Mouse (Mus musculus) urinary bladder, postnatal 10 days (tissue): ENCODE measurements around the gene Usp19.

ENCODE experiments used
- DNase-seq: peaks from one replicate; pipeline ENCODE4 v3.0.0; 2022; ENCODE audit warnings: low spot score

Usp19 gene

DNA sequence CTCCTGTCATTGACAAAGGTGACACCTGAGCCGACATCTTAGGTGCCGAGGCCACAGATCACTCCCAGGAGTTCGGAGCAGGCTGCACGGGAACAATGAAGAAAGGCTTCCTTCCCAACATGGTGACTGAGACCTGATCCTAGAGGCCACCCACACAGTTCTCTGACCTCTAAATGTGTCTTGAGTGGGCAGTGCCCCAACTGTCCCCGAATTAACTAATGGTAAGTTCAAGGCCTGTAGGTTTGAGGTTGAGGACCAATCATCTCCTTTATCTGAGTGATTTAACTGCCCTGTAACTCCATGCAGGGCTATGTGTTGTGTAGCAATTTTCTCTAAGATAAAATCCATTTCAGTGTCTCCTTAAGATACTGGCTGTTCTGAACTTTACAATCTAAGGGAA is 21.0 kb upstream of the Usp19 start:
- DNase-seq, result no peak

DNA sequence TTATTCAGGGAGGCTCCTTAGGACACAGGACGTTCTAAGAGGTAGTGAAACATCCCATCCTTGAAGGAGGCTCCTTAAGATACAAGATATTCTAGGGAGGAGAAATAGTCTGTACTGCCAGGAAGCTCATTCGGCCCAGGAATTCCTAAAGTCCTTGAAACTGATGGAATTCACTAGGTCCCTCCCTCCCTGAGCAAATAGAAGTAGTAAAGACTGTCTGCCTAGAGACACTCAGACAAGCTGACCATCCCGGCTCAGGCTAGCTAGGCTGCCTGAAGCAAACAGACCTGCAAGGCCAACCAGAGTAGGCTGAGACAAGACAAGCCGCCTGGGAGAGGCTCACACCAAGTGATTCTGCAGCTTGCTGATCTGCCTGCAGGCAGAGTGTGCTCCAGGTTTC is 20.6 kb upstream of the Usp19 start:
- no peak for DNase-seq

DNA sequence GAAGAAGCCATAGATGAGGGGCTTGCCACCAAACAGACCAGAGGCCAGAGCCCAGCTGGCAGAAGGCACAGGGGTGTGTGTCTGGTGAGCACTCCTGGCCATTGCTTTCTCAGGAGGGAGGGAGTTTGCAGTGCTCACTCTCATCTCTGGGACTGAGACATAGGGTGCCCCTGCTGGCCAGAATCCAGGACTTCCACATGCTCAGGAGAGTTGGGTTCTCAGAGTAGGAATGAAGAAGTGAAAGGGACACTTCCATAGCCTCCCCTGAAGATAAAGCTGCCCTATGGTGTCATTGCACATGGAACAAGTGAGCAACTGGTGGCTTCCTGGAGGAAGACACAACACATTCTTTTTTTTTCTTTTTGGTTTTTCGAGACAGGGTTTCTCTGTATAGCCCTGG is 15.9 kb upstream of the Usp19 start:
- no peak for DNase-seq

DNA sequence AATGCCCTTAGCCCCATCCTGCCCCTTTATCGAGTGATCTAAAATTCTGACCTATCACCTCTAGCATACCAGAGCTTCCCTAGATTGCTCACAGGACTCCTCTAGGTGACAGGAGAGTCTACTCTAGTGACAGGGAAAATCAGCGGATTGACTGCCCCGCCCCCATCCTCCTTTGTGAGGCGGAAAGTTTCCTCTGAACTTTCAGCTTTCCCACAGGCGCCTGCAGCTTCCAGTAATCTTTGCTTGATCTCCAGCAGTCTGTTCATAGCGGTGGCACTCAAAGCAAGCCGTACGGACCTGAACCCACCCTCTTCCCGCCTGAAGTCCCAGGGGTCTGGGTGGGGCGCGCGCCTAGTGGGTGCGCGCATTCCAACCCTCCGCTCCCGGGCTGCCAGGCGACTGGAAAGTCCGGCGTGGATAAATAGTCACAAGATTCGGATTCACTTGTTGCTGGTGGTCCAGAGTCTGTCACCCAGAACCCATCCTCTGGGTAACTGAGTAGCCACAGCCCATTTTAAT is 11.7 kb upstream of the Usp19 start:
- DNase-seq, result no peak

DNA sequence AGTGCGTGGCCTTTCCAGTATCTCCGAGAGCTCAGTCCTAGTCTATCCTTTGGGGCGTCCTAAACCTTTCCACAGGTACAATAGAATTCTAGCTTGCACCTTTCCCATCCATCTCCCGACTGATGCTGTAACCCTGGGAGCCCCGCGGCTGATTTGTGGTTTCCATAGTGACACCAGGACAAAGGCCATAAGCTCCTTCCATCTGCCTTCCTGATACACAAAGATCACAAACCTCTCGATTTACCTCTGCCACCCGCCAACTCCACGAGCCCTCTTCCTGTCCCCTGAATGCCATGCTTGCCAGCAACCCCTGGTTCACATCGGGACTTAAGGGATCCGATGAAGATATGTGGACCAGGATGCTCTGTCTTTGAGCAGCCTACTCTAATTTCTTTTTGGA is 11.2 kb upstream of the Usp19 start:
- DNase-seq, result no peak

DNA sequence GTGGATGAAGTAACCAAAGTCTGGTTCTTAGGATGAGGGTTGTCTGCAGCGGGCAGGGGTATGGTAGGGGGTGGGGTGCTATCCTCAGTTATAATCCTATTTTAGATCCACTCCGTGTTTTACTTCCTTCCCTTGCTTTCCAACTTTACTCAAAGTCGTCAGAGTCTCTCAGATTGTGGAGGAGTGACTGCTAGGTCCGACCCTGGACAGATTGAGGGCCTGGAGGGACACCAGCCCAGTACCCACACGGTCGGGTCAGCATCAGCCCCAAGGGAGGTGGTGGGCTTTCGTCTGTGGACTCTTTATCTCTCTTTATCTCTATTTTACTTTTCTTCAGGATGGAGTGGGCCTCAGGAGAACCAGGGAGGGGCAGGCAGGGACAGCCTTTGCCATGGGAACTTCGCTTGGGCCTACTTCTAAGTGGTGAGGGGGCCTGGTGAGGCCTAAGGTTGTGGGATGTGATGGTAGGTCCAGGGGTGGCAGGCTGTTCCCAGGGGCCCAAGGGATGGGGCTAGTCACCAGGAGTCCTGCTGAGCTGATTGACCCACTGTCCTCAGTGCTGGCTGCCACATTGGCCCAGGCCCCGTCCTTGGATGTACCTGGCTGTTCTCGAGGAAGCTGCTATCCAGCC is 10.6 kb upstream of the Usp19 start, which contains the start of gene Lamb2:
Lamb2 (plus strand) TSS at position 16 of the 631 bp plus-strand sequence.
- DNase-seq, result no peak

DNA sequence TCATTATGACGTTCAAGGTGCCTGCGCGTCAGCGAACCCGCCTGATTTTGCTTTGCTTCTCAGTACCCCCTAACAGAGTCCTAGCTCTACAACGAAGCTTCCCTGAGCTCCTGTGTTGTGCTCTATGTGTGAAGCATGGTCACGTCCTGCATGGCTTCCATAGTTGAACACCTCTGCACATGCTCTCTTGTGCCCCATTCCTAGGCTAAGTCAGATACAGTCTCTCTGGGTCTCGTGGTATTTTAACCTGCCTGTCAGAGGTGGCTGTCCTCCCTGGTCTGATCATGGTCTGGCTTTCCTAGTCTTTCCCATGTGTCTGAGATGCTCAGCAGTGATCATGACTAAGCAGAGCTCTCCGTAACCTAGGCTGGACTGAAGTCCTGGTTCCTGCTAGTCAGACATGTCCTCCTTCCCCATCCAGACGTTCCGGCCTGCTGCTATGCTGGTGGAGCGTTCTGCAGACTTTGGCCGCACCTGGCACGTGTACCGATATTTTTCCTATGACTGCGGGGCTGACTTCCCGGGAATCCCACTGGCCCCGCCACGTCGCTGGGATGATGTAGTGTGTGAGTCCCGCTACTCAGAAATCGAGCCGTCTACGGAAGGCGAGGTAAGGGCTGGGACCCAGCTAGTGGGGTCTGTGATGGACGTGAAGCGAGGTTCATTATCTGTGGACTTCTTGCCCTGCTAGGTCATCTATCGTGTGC is 9.4 kb upstream of the Usp19 start:
- no peak for DNase-seq

DNA sequence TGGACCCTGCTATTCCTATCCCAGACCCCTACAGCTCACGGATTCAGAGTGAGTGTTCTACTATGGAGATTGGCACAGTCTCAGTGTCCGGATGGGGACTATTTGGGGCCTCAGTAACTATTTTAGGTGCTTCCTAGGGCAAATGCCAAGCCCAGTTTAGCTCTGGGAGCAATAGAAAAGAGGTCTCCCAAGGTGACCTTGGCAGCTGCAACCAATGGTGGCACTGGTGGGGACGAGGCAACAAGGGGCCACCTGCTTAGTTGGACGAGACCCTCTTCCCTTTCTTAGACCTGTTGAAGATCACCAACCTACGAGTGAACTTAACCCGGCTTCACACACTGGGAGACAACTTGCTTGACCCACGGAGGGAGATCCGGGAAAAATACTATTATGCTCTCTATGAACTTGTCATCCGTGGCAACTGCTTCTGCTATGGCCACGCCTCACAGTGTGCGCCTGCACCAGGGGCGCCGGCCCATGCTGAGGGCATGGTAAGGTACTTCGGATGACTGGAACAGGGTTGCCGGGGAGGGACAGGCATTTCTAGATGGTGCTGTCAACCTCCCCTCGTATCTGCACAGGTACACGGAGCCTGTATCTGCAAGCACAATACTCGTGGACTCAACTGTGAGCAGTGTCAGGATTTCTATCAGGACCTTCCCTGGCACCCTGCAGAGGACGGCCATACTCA is 8.7 kb upstream of the Usp19 start:
- no peak for DNase-seq

DNA sequence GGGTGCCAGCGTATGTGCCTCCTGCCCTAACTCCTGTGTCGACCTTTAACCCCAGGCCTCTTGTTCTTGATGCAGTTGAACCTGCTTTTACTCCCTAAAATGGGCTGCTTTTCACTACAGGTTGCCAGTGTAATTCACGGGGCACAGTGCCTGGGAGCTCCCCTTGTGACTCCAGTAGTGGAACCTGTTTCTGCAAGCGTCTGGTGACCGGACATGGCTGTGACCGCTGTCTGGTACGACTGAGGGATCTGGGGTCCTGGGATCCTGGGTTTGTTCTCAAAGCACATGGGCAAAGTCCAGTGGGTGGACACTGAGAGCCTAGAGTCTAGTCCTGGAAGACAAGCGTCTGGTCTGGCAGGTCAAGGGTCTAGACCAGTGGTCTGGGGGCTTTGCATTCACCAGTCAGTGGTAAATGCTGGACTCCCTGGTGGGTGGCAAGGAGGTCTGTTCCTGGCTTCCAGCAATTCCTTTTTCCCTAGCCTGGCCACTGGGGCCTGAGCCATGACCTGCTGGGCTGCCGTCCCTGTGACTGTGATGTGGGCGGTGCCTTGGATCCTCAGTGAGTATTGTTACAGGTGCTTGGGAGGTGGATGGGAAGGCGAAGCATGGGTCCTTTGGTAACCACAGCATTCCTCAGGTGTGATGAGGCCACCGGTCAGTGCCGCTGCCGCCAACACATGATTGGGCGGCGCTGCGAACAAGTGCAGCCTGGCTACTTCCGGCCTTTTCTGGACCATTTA is 7.2 kb upstream of the Usp19 start:
- DNase-seq, result no peak

DNA sequence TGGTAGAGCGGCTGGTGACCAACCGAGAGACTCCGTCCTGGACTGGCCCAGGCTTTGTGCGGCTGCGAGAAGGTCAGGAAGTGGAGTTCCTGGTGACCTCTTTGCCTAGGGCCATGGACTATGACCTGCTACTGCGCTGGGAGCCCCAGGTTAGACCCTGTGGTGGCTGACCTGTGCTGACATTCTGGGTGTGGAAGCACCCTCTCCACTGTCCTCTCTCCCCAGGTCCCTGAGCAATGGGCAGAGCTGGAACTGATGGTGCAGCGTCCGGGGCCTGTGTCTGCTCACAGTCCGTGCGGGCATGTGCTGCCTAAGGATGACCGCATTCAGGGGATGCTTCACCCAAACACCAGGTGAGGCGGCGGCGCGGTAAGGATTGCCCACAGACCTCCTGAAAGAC is 6.4 kb upstream of the Usp19 start:
- no peak for DNase-seq

DNA sequence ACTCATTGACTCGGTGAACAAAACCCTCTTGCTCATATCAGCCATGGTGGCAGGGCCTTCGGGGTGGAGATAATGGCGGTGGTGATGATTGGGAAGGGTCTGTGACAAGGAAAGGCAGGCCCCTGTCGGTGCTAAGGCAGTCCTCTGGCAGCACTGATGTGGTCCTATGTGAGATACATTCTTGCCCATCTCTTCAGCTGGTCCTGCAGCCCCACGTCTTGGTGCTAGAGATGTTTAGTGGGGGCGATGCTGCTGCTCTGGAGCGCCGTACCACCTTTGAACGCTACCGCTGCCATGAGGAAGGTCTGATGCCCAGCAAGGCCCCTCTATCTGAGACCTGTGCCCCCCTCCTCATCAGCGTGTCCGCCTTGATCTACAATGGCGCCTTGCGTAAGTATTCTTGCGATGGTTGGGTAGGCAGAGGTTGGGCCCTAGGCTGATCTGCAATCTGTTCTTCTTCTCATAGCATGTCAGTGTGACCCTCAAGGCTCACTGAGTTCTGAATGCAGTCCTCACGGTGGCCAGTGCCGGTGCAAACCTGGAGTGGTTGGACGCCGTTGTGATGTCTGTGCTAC is 5.0 kb upstream of the Usp19 start:
- no peak for DNase-seq

DNA sequence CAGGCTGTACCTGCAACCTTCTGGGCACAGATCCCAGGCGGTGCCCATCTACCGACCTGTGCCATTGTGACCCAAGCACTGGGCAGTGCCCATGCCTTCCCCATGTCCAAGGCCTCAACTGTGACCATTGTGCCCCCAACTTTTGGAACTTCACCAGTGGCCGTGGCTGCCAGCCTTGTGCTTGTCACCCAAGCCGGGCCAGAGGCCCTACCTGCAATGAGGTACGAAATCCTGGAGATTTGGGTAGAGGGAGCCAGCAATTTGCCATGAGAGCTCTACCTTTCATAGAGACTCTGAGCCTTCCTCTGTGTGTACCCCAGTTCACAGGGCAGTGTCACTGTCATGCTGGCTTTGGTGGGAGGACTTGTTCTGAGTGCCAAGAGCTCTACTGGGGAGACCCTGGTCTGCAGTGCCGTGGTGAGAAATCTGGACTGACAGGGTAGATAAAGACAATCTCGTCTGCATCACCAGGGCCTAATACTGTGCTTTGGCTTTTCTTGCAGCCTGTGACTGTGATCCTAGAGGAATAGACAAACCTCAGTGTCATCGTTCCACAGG is 3.4 kb upstream of the Usp19 start:
- DNase-seq, result no peak

DNA sequence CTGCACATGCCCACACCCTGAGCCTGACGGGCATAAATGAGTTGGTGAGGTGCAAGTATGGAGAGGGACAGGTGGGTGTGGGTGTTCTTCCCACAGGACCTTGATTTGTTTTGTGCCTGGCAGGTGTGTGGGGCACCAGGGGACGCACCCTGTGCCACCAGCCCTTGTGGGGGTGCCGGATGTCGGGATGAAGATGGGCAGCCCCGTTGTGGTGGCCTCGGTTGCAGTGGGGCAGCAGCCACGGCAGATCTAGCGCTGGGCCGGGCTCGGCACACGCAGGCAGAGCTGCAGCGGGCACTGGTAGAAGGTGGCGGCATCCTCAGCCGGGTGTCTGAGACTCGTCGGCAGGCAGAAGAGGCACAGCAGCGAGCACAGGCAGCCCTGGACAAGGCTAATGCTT is 2.0 kb upstream of the Usp19 start:
- DNase-seq, result no peak

DNA sequence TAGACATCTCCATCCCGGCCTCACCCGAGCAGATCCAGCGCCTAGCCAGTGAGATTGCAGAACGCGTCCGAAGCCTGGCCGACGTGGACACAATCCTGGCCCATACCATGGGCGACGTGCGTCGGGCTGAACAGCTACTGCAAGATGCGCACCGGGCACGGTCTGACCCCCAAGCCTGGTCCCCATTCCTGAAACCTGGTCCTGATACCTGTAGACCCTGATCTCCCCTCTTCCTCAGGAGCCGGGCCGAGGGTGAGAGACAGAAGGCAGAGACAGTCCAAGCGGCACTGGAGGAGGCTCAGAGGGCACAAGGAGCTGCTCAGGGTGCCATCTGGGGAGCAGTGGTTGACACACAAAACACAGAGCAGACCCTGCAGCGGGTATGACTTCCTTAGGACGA is 1.2 kb upstream of the Usp19 start:
- DNase-seq, result no peak

DNA sequence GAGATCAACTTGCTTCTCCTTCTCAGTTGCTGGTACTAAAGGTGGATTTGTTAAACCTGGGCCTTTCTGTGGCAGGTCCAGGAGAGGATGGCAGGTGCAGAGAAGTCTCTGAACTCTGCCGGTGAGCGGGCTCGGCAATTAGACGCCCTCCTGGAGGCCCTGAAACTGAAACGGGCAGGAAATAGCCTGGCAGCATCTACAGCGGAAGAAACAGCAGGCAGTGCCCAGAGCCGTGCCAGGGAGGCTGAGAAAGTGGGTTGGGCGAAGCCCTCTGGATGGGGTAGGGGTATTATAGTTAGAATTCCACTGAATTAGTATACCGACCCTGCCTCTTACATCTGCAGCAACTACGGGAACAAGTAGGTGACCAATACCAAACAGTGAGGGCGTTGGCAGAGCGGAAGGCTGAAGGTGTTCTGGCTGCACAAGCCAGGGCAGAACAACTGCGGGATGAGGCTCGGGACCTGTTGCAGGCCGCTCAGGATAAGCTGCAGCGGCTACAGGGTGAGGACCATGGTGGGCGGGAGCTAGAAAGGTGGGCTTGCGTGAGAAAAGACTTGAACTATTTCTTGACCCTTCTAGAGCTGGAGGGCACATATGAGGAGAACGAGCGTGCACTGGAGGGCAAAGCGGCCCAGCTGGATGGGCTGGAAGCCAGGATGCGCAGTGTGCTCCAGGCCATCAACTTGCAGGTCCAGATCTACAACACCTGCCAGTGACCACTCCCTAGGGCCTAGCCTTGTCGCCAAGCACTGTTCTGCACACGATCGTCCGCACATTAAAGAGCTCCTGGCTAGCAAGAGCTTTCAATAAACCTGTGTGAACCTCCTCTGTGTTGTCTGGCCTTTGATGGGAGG is 472 bp upstream of the Usp19 start:
- DNase-seq, result no peak

DNA sequence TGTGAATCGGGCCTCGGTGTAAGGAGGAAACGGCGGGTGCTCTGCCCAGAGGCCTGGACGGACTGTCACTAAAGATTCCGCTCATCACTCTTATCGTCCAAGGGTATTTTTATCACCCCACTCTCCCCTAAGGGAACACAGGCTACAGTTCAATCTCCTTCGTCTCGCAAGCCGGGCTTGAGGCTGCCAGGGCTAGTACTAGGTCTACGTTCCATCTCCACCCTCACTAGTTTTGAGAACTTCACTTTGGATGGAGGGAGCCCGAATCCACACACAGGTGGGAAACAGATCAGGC is 831 bp downstream of the Usp19 start:
- no peak for DNase-seq

DNA sequence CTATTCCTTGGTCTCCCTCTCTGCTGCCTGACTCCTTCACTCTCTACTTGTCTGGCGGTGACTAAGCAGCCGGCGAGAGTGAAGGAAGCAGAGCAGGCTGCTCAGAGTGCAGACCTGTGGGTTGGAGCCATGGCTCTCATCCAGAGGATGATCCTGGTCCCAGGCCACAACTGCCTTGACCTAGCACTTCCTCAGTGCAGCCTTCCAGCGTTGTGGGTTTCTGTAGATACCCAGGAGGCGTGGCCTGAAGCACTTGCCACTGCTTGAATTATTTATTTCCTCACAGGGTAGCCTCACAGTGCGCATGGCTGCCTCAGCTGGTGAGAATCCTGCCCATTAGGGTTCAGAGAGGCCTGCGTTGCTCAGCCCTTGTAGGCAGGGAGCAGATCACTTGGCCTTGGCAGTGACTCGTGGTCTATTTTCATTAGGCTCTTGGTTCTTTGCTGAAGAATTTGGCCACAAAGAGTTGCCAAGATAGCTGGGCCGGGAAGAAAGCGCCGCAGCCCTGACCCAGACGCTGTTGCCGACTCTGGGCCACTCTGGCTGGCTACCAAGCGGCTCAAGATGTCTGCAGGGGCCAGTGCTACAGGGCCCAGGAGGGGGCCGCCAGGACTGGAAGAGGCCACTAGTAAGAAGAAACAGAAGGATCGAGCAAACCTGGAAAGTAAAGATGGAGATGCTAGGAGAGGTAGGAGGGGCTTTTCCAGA is 1.8 kb downstream of the Usp19 start:
- DNase-seq, result no peak

DNA sequence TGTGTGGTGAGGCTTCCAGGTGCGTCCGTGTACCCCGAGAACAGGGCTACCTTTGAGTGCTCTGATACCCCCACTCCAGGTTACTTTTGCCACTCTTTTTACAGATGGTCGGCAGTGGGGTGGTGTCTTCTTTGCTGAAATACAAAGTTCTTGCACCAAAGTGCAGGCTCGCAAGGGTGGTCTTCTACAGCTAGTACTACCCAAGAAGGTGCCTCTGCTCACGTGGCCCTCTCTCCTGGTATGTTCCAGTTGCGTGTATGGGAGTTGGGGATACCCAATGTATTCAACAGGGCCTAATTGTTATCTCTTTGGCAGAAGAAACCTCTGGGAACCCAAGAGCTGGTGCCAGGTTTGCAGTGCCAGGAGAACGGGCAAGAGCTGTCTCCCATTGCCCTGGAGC is 2.8 kb downstream of the Usp19 start:
- DNase-seq, result no peak

DNA sequence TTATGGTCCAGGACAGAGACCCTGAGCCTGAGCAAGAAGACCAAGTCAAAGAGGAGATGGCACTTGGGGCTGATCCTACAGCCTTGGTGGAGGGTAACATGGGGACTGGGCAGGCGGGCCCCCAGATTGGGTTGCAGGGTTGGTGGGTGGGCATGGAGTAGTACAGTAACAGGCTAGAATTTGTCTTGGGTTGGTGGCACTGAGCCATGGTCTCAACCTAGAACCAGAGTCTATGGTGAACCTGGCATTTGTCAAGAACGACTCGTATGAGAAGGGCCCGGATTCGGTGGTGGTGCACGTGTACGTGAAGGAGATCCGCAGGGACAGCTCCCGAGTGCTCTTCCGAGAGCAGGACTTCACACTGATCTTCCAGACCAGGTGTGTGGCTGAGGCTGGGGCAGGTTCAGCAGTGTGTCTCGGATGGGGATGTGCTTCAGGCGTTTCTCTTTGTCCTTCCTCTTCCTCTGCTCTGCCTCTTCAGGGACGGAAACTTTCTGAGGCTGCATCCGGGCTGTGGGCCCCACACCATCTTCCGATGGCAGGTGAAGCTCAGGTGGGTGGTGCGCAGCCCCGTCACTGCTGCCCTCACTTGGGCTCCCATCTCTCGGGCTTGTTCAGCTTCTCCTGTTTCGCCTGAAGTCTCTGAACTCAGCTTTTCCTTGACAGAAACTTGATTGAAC is 3.9 kb downstream of the Usp19 start:
- DNase-seq, result no peak

DNA sequence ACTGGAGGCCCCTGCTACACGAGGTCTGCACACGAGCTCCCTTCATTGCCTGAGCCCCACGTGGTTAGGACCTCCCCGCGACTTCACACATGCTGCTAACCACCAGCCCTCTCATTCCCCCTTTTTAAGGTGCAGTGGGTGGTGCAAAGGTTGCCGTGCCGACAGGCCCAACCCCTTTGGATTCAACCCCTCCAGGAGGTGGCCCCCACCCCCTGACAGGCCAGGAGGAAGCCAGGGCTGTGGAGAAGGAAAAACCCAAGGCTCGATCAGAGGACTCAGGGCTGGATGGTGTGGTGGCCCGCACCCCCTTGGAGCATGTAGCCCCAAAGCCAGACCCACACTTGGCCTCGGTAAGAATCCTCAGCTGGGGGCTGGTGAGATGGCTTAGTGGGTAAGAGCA is 4.5 kb downstream of the Usp19 start:
- DNase-seq, result no peak
